Comparison of ENCODE assay signal across 9 mouse cellular contexts in genomic region chr11:11113576-11114233, GRCm38 (mm10). TPM values are rescaled to one million over a fixed set of nuclear protein-coding genes. Genes with fewer than 3 reads are reported as not detected.
A peak's percentile ranks its signal among the peaks of the same experiment; 100 is the strongest.
DNase-seq lines count a peak whose midpoint lies in the region; ATAC-seq and TF ChIP-seq lines count a peak whose summit lies in the region.
"Had no signal": no experiment of that assay in that cellular context is flagged by ENCODE, and none has a peak within 500 bp of the region (broad histone marks: within the 10 kb centered on the region; RNA-seq: fewer than 3 reads in every experiment).

Vwc2 (plus strand) TSS chr11:11114223.

- WGBS in embryonic facial prominence, embryonic 14.5 days: 1% methylated on average over 16 of the region's 28 CpGs
- under 1% methylated on average over 25 of the region's 28 CpGs for WGBS in intestine, embryonic 14.5 days
- WGBS in midbrain, embryonic 10.5 days: under 1% methylated on average over 27 of the region's 28 CpGs
- 5% methylated on average over 28 of the region's 28 CpGs for WGBS in thymus, adult 2 months

- no peak for TF ChIP-seq POLR2A in thymus, adult 2 months (IDR thresholded peaks at IDR 0.05; ENCODE audit: control insufficient read depth, extremely low read depth, insufficient read depth, low read length, poor library complexity)

- H3K36me3 ChIP-seq in embryonic facial prominence, embryonic 14.5 days (ENCODE audit: control insufficient read depth, insufficient read depth, low read length): no peaks in the 10 kb centered on the region
- no peaks in the 10 kb centered on the region for H3K36me3 ChIP-seq in intestine, embryonic 14.5 days (ENCODE audit: control insufficient read depth, insufficient read depth, low read length)
- H3K36me3 ChIP-seq in midbrain, embryonic 10.5 days: no peaks in the 10 kb centered on the region
- no peaks in the 10 kb centered on the region for H3K36me3 ChIP-seq in thymus, adult 2 months (ENCODE audit: control insufficient read depth, insufficient read depth, low read length)

- H3K4me2 ChIP-seq in embryonic facial prominence, embryonic 14.5 days (ENCODE audit: low read depth, low read length): peak within 1 kb of the TSS; percentile 92
- H3K4me2 ChIP-seq in intestine, embryonic 14.5 days (ENCODE audit: low read length): peak within 1 kb of the TSS; percentile 61

- H3K9ac ChIP-seq in embryonic facial prominence, embryonic 14.5 days (ENCODE audit: low read depth, low read length): peak within 1 kb of the TSS; percentile 35; the same call in 1 of the 2 replicates
- no peak within 1 kb of the TSS for H3K9ac ChIP-seq in intestine, embryonic 14.5 days (ENCODE audit: low read length)

- H3K4me1 ChIP-seq in embryonic facial prominence, embryonic 14.5 days (ENCODE audit: control insufficient read depth, insufficient read depth, low read length): peaks cover 10% of the 10 kb centered on the region; the same call in 1 of the 2 replicates
- H3K4me1 ChIP-seq in intestine, embryonic 14.5 days (replicated peaks; ENCODE audit: control insufficient read depth, insufficient read depth, low read length): peaks cover 10% of the 10 kb centered on the region
- H3K4me1 ChIP-seq in midbrain, embryonic 10.5 days: peaks cover 33% of the 10 kb centered on the region
- H3K4me1 ChIP-seq in thymus, adult 2 months (replicated peaks; ENCODE audit: control insufficient read depth, insufficient read depth, low read length): no peaks in the 10 kb centered on the region

- no peaks in the 10 kb centered on the region for H3K9me3 ChIP-seq in embryonic facial prominence, embryonic 14.5 days (ENCODE audit: control insufficient read depth, low read length)
- H3K9me3 ChIP-seq in intestine, embryonic 14.5 days (ENCODE audit: control insufficient read depth, low read length): no peaks in the 10 kb centered on the region
- H3K9me3 ChIP-seq in midbrain, embryonic 10.5 days (replicated peaks): peaks cover 4% of the 10 kb centered on the region

- TF ChIP-seq CTCF in thymus, adult 2 months (IDR thresholded peaks at IDR 0.05; ENCODE audit: borderline replicate concordance, control insufficient read depth, extremely low read depth, insufficient read depth, low read length, poor library complexity): no peak

- H3K27ac ChIP-seq in embryonic facial prominence, embryonic 14.5 days (replicated peaks; ENCODE audit: low read depth, low read length): no peak within 1 kb of the TSS
- no peak within 1 kb of the TSS for H3K27ac ChIP-seq in intestine, embryonic 14.5 days (ENCODE audit: low read depth)
- no peak within 1 kb of the TSS for H3K27ac ChIP-seq in midbrain, embryonic 10.5 days (replicated peaks)
- H3K27ac ChIP-seq in thymus, adult 2 months (ENCODE audit: control insufficient read depth, insufficient read depth, low read length): no peak within 1 kb of the TSS
- H3K27ac ChIP-seq: macrophage had no signal

- H3K4me3 ChIP-seq in embryonic facial prominence, embryonic 14.5 days (ENCODE audit: low read depth, low read length): peak within 1 kb of the TSS; percentile 50
- peak within 1 kb of the TSS; percentile 34 for H3K4me3 ChIP-seq in intestine, embryonic 14.5 days (ENCODE audit: low read depth, low read length)
- H3K4me3 ChIP-seq in midbrain, embryonic 10.5 days: peak within 1 kb of the TSS; percentile 70
- H3K4me3 ChIP-seq in thymus, adult 2 months (ENCODE audit: control insufficient read depth, insufficient read depth, low read length): no peak within 1 kb of the TSS

- peak; percentile 74 for ATAC-seq in embryonic facial prominence, embryonic 14.5 days (ENCODE audit: low read depth)
- peak; percentile 50; the same call in 1 of the 2 replicates for ATAC-seq in intestine, embryonic 14.5 days (replicated peaks; ENCODE audit: low FRiP score, low TSS enrichment, low read depth)
- ATAC-seq in megakaryocyte-erythroid progenitor cell, adult 5-6 weeks (replicated peaks; ENCODE audit: low FRiP score, low TSS enrichment, poor library complexity, severe bottlenecking): no peak

- peak; percentile 24 for DNase-seq in layer of hippocampus, adult 11-12 months (ENCODE audit: low spot score)
- DNase-seq in layer of hippocampus, adult 9-10 months (ENCODE audit: low spot score): no peak
- peak; percentile 69 for DNase-seq in embryonic facial prominence, embryonic 14.5 days (ENCODE audit: low spot score)
- peak; percentile 68 for DNase-seq in intestine, embryonic 14.5 days (ENCODE audit: low spot score)
- DNase-seq in midbrain, embryonic 10.5 days (ENCODE audit: low spot score): peak; percentile 59
- DNase-seq in yolk sac, embryonic 10.5 days (ENCODE audit: low spot score): peak; percentile 3
- no peak for DNase-seq in thymus, adult 2 months

- peaks cover 50% of the 10 kb centered on the region for H3K27me3 ChIP-seq in embryonic facial prominence, embryonic 14.5 days (replicated peaks; ENCODE audit: control insufficient read depth, insufficient read depth, low read length)
- H3K27me3 ChIP-seq in intestine, embryonic 14.5 days (replicated peaks; ENCODE audit: control insufficient read depth, insufficient read depth, low read length): peaks cover 57% of the 10 kb centered on the region
- peaks cover 72% of the 10 kb centered on the region for H3K27me3 ChIP-seq in midbrain, embryonic 10.5 days (ENCODE audit: low read depth, poor library complexity, severe bottlenecking)
- H3K27me3 ChIP-seq in thymus, adult 2 months (ENCODE audit: control insufficient read depth, insufficient read depth, low read length): no peaks in the 10 kb centered on the region; the same call in 1 of the 2 replicates

RNA-seq across cellular contexts. Expression of gene Vwc2, which starts in this region (rescaled TPM):
- polyA plus RNA-seq in embryonic facial prominence, embryonic 14.5 days (2014; fragmentation: Nextera tagmentation; extraction: Ambion mirVana): 7.8 and 8.4 TPM in 2 replicates
- 0.50 and 0.69 TPM in 2 replicates for polyA plus RNA-seq in intestine, embryonic 14.5 days (2014; fragmentation: Nextera tagmentation; extraction: Ambion mirVana)
- polyA plus RNA-seq in midbrain, embryonic 10.5 days (2016; fragmentation: Nextera tagmentation; extraction: Ambion mirVana): 0.42 and 0.55 TPM in 2 replicates
- polyA plus RNA-seq in thymus, adult 2 months (2012; rRNA removed): 0.18 and 0.20 TPM in 2 replicates
- total RNA-seq in megakaryocyte-erythroid progenitor cell, adult 5-6 weeks (2014; fragmentation: Nextera tagmentation): not detected in 2 replicates
- not detected in 2 replicates for total RNA-seq in megakaryocyte-erythroid progenitor cell, adult 5-6 weeks (2017)
- polyA plus RNA-seq: macrophage had no signal

Comparison
In these comparisons a context has a peak if more than half of its experiments do, and no peak if none do; other contexts are left out.
1. DNase-seq: peak in layer of hippocampus, adult 11-12 months (single experiment), embryonic facial prominence, embryonic 14.5 days (single experiment) and yolk sac, embryonic 10.5 days (single experiment); none in layer of hippocampus, adult 9-10 months (single experiment) and thymus, adult 2 months (single experiment).
2. Peak in DNase-seq, ATAC-seq, H3K4me3 ChIP-seq and H3K4me2 ChIP-seq in intestine, embryonic 14.5 days; RNA of the gene not detected or under 1 TPM.
3. Peak in DNase-seq and H3K4me3 ChIP-seq in midbrain, embryonic 10.5 days; RNA of the gene not detected or under 1 TPM.